Mouse (Mus musculus) heart, adult 9 months (tissue): ENCODE measurements around the gene Stim1.
"Not testable (repeated sequence)": the region's sequence is repeated elsewhere in the genome, so short reads cannot be mapped to it uniquely, and the experiment has no call there.

Experiments
- DNase-seq, 2 experiments: peaks; one replicate each; pipeline ENCODE4 v3.0.0; 2022; ENCODE audit warnings: low spot score in 2 of 2

The Stim1 gene

GRCm38 (mm10) chr7:102441657-102442391 lies 174.2 kb downstream of the Stim1 start, which contains the start of gene Rrm1:
Rrm1 (plus strand) TSS chr7:102441695.
- peak; percentile 93 to 95 for DNase-seq

DNA sequence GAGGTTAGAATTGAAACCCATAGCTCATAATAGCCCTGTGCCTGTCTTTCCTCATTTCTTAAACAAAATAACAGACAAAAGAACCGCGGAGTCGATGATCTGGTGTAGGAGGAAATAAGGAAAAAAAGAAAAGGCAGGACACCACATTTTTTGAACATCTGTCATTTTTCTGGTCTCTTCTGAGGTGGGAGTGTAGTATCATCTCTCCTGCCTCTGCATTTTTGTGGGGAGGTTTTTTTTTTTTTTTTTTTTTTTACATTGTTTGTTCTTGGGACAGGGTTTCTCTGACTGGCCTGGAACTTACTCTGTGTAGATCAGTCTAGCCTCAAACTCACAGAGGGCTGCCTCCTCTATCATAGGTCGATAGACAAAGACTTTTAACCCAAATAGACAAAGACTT lies 174.8 kb downstream of the Stim1 start:
- DNase-seq = no peak

GRCm38 (mm10) chr7:102444301-102444700 lies 176.7 kb downstream of the Stim1 start:
- DNase-seq = no peak

DNA sequence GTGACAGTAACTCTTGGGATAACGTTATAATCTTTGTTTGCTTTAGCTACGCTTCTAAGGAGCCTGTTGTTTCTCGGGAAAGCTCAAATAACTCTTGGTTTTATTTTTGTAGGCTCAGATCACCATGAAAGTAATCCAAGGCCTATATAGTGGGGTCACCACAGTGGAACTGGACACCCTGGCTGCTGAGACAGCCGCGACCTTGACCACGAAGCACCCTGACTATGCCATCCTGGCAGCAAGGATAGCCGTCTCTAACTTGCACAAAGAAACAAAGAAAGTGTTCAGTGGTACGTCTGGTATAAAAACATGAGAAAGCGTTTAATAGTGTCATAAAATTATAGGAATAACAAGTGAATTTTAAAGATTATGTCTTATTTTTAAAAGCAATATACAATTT lies 178.8 kb downstream of the Stim1 start:
- DNase-seq = no peak

DNA sequence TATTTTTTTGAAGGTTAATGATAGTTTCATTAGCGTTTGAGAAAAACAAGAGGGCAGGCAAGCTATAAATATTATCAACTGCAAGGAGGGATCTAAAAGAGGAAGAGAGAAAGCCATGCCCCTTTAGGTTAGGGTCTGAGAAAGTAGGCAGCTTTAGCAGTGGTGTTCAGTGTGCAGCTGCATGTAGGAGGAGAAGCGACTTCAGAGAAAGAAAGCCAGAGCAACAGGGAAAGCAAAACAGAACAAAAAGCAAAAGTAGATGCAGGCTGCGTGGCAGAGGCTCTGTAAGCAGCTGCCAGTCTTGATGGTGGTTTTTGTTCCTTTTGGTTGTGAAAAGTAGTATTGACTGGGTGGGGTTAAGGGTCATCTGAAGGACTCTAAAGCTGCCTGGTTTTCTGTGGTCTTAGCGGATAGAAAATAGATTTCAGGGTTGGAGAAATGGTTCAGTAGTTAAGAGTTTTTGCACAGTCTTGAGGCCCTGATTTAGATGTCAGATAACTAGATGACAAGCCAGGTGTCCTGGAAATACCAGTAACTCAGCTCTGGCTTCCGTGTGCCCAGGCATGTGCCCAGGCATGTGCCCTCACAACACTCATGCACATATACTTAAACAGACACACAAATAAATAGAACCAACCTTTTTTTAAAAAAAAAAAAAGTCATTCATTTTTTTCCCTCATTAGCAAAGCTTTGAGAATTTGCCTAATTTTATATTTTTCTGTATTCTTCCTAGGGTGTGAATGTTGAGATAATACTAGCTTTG lies 191.2 kb downstream of the Stim1 start:
- no peak for DNase-seq

- no peak for DNase-seq
Measured at GRCm38 (mm10) chr7:102467566-102467965, 200.0 kb downstream of the Stim1 start.

DNA sequence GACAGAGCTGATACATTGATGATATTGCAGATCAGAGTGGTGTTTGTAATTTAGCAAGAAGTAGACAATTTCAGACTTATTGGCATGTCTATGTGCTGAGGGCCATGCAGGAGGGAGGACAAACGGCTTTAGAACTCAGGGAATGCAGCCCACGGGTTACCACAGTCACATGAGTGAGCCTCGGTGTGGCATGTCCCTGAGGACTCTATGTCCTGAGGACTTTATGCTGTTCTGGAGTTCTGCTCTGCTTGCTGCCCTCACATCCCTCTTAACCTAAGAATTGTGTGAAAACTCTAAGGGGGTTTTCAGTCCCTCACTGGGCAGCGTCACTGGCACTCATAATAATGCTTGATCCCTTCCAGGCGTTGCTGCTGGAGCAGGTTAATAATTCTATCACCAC lies 205.1 kb downstream of the Stim1 start:
- DNase-seq = no peak

DNA sequence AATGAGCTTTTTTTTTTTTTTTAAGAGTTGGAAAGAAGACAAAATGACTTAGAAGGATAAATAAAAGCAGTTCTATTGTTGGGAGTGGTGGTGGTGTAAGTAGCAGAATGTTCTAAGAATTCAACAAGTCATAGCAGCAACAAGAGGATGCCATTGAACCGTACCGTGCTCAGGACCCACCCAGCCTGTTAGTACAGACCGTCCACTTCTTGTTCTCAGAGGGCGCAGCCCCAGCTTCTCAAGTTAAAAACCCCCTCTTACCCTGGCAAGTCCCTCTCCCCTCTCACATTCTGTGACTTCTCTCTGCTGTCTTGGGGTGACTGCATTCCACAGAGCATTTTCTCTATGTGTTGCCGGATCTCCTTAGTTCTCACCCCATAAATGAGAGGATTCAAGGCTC lies 209.0 kb downstream of the Stim1 start:
- no peak for DNase-seq

- DNase-seq = no peak
Measured at GRCm38 (mm10) chr7:102477377-102477776, 209.8 kb downstream of the Stim1 start.

GRCm38 (mm10) chr7:102478425-102478824 lies 210.8 kb downstream of the Stim1 start:
- DNase-seq = no peak

DNA sequence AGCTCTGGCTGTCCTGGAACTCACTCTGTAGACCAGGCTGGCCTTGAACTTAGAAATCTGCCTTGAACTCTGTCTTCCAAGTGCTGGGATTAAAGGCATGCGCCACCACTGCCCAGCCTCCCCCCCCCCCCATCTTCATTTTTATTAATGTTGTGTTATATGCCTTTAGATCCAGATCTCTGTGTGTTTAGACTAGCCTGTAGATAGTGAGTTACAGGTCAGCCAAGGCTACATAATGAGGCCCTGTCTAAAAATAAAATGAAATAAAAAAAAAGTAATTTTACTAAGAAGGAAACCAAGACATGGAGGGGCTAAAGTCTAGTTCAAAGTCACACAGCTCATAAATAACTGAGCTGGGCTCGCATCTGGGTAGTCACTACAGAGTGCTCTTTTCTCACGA lies 211.3 kb downstream of the Stim1 start:
- no peak for DNase-seq

DNA sequence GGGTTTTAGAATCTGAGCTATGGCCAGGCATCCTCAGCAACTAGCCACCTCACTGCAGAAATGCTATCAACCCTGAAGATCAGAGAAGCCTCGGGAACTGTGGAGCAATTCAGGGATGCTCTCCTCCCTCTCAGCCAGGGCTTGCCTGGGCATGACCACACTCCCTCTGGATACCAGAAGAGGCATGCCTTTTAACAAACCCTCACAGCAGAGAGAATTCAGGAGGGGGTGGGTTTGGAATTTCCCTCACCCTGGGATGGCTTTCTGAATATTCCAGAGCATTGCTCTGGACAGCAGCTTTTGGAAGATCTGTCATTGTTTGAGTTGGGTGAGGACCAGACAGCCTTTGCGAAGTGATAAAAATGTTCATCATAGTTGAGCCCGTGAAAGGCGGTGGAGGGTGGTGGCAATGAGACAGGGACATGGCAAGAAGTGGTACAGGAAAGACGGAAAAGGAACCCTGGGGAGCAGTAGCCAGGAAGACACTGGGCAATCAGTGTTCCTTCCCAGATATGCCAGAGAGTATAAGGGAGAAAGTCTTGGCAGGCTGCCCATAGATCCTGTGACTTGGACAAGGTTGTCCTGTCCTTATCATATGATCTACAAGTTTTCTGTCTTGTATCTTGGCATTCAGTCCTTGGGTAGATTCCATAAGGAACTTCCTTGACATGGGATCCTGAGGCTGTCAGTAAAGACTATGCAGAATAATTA lies 211.9 kb downstream of the Stim1 start:
- no peak for DNase-seq

DNA sequence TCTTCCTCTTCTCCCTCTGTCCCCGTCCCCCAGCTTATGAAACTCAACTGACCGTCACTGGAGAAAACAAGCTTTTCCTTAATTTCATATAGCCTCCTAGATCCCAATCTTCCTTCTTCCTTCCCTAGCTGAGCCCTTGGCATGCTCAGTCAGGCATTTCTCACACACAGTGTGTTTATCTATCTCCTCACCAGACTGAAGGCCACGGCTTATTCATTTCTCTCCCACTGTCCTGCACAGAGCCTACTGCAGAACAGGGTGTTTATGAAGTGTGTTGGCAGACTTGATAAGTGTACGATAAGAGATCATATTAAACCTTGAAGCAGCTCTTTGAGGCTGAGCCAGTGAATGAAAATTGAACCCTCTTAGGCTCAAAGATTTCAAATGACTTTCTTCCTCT lies 213.2 kb downstream of the Stim1 start:
- DNase-seq = no peak

DNA sequence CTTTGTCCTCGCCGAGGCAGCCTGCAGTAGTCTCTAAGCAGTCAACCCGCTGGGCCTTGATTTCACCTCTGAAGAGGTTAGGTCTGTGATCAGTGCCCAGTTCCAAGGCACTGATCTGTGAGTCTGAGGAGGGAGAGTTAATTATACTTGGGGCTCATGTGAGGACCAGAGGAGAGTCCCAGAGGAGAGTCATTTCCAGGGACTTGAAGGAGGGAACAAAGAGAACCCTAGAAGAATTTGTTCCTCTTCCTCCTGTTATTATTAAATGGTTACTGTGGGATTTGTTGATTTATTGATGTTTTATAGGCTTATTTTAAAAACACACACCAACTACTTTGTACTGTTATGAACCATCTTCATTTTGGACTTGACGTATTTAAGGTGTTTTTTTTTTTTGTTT lies 214.0 kb downstream of the Stim1 start, which contains the start of gene Olfr543:
Gene Olfr543, minus strand, starts transcription at position 101 of the 400 bp plus-strand sequence.
- DNase-seq = no peak

- DNase-seq = peak; percentile 2 to 12
Measured at GRCm38 (mm10) chr7:102483665-102484064, 216.1 kb downstream of the Stim1 start.

DNA sequence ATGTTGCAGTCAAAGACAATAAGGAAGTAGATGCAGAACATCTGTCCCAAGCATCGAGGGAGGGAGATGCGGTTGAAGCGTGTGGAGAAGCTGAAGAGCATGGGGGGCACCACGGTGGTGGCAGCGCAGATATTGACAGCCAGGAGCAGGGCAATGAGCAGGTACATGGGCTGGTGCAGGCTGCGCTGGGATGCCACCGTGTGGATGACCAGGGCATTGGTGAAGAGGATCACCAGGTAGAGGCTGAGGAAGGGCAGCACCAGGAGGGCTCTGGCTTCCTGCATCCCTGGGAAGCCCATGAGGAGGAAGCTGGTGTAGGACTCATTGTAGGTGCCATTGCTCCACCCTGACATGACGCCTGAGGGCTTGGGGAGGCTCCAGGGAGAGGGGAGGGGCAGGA lies 217.2 kb downstream of the Stim1 start:
- DNase-seq = not testable (repeated sequence)

- DNase-seq = no peak
Measured at GRCm38 (mm10) chr7:102486105-102486504, 218.5 kb downstream of the Stim1 start.
